Mouse (Mus musculus) G1E (cell line): ENCODE results near the gene Lims1.

Experiments used
- CTCF ChIP-seq: IDR thresholded peaks from 2 replicates; pipeline ENCODE4 v1.5.1; 2012; ENCODE audit warnings: low read depth, low read length, inconsistent platforms, mixed read lengths
- GATA1 ChIP-seq: IDR thresholded peaks from 2 replicates; pipeline ENCODE4 v1.6.1; 2012; ENCODE audit warnings: borderline replicate concordance, low read length, inconsistent platforms, mixed read lengths

GRCm38 (mm10) chr10:58394170-58394569, 70.9 kb downstream of the Lims1 start:
- no peak for TF ChIP-seq CTCF
- no peak for TF ChIP-seq GATA1
